Mouse (Mus musculus) layer of hippocampus, adult 9-11 months (tissue): ENCODE data around the gene Lrrn1.

Source experiments
- DNase-seq: peaks from one replicate; pipeline ENCODE4 v3.0.0; 2022

The Lrrn1 gene

GRCm38 (mm10) chr6:107583759-107584383, 54.3 kb downstream of the Lrrn1 start:
- no peak for DNase-seq

DNA sequence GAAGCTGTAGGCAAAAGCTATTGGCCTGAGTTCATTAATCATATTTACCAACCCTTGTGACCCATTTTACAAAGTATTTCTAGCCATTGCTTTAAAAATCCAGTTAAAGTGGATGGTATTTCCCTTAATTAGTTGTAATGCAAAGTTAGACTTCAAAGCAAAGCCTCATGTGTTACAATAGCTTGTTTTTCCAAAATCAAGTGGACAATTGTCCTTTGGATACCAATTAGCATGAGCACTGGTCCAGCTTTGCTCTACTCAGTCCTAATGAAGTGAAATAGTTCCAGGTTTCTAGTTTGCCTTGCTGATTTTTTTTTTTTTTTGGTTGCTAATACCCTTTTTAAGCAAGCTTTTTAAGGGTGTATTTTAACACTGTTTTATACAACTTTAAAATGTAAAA, 75.6 kb downstream of the Lrrn1 start:
- DNase-seq = no peak

DNA sequence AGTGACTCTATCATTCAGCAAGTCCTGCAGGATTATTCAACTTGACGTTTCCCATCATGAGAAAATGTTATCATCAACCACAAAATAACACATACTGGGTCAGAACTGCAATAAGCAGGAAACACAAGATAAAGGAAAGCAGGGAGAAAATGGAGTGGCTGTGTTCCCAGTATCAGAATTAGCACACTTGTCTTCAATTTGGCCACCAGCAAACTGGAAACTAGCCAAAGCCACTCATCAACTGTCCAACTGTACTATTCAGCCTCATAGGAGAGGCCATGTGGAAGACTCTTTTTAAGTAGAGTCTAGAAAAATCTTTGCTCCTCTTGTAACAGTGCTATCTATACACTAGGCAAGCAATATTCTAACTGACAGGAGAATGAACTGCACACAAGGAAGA, 84.7 kb downstream of the Lrrn1 start:
- no peak for DNase-seq
